Mouse (Mus musculus) forebrain, embryonic 14.5 days (tissue): ENCODE data around the gene Hyal3. TPM values are rescaled to one million over a fixed set of nuclear protein-coding genes. Genes with fewer than 3 reads are reported as not detected.
A peak's percentile ranks its signal among the peaks of the same experiment; 100 is the strongest.
"Not testable (repeated sequence)": the region's sequence is repeated elsewhere in the genome, so short reads cannot be mapped to it uniquely, and the experiment has no call there.

Source experiments
- ATAC-seq: fragments of 200-750 bp; cut with Nextera tagmentation; 2 replicates; pipeline ENCODE4 v1.8.0; 2017; ENCODE audit warnings: mild to moderate bottlenecking, moderate library complexity
- DNase-seq: peaks from one replicate; pipeline ENCODE4 v3.0.0-alpha.2; 2015; ENCODE audit warnings: low spot score
- H3K27ac ChIP-seq: fragments of 300-500 bp; sonication (generic); 2 replicates; pipeline ENCODE4 v1.5.1; 2014; ENCODE audit warnings: low read depth, mild to moderate bottlenecking, control low read depth, low read length, moderate library complexity
- H3K27me3 ChIP-seq: fragments of 300-500 bp; sonication (generic); replicated peaks from 2 replicates; pipeline ENCODE4 v1.6.1; 2014; ENCODE audit warnings: low read length, control low read depth, mixed read lengths; ENCODE audit not compliant: control insufficient read depth, insufficient read depth
- H3K36me3 ChIP-seq: fragments of 300-500 bp; sonication (generic); 2 replicates; pipeline ENCODE4 v1.6.1; 2014; ENCODE audit warnings: low read length, control low read depth; ENCODE audit not compliant: control insufficient read depth, insufficient read depth
- H3K4me1 ChIP-seq: fragments of 300-500 bp; sonication (generic); 2 replicates; pipeline ENCODE4 v1.6.1; 2014; ENCODE audit warnings: antibody characterized with exemption, low read length, control low read depth; ENCODE audit not compliant: control insufficient read depth, insufficient read depth
- H3K4me2 ChIP-seq: fragments of 300-500 bp; sonication (generic); 2 replicates; pipeline ENCODE4 v1.6.1; 2014; ENCODE audit warnings: mild to moderate bottlenecking, control low read depth, low read length
- H3K4me3 ChIP-seq: fragments of 300-500 bp; sonication (generic); 2 replicates; pipeline ENCODE4 v1.5.1; 2014; ENCODE audit warnings: low read depth, low read length, control low read depth
- H3K9ac ChIP-seq: fragments of 300-500 bp; sonication (generic); 2 replicates; pipeline ENCODE4 v1.6.1; 2014; ENCODE audit warnings: mild to moderate bottlenecking, low read length, control low read depth, moderate library complexity
- H3K9me3 ChIP-seq: fragments of 300-500 bp; sonication (generic); replicated peaks from 2 replicates; pipeline ENCODE4 v1.6.1; 2016; ENCODE audit warnings: low read length, control low read depth, mixed read lengths; ENCODE audit not compliant: control insufficient read depth
- WGBS: fragments of 180-500 bp; shearing (Covaris S2); extraction: QIAGEN DNeasy Blood & Tissue Kit; methylation state at CpG from one replicate; pipeline ENCODE4 v1.1.7; 2014; 5-methylcytosine and 5-hydroxymethylcytosine counted together
- polyA plus RNA-seq: library from polyadenylated mRNA; unstranded; fragments of >200 nt; fragmentation: Nextera tagmentation; extraction: Ambion mirVana; gene quantifications from 2 replicates; pipeline ENCODE4 v1.2.1, GENCODE M21; 2014

Hyal3 gene
- polyA plus RNA-seq, 1 experiment from 2014 or later, result 1.0 TPM

DNA sequence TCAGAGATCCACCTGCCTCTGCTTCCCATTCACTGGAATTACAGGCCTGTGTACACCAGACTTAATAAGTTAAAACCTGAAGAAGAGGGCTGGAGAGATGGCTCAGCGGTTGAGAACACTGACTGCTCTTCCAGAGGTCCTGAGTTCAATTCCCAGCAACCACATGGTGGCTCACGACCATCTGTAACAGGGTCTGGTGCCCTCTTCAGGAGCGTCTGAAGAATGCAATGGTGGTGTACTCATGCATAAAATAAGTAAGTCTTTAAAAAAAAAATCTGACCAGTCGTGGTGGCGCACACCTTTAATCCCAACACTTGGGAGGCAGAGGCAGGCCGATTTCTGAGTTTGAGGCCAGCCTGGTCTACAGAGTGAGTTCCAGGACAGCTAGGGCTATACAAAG, 6.8 kb upstream of the Hyal3 start:
- H3K9me3 ChIP-seq, H3K4me3 ChIP-seq, H3K27me3 ChIP-seq, DNase-seq, H3K9ac ChIP-seq, H3K4me2 ChIP-seq, H3K27ac ChIP-seq, ATAC-seq: not testable (repeated sequence)
- WGBS, result 80% methylated on average over 6 of the region's 6 CpGs
- Histone ChIP-seq H3K4me1 (peaks cover 15% of the 10 kb centered on the region), H3K36me3 (peaks cover 39% of the 10 kb centered on the region)

DNA sequence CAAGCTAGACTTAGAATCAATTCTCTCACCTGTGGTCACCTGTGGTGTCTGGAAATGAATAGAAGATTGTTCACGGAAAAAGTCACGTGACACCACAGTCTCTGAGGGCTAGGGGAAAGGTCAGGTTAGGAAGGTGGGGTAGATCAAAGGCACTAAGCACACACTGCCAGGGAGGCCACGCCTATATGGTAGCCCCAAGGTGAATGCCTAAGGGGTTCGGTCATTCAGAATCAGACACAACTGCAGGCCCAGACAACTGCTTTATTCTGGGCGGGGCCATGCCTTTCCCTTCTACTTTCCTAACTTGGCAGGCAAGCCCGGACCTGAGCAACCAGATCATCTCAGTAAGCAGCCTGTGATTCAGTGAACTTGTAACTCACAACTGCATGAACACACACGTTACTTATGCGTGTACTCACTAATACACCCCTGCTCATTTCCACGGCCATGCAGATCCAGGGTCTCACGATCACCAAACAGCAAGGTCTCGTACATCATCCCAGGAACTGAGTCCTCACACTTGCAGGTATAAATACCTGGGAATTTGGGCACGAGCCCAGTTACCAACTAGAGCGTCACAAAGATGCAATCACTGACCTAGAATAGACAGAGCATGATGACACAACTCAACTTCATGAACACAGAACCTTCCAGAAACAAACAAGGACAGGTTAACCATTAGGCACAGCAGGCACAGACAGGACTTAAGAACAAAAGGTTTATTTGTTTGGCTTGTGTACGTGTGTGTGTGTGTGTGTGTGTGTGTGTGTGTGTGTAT, 4.8 kb upstream of the Hyal3 start:
- no peaks in the 10 kb centered on the region for H3K9me3 ChIP-seq
- 87% methylated on average over 14 of the region's 14 CpGs for WGBS
- peaks cover 13% of the 10 kb centered on the region for H3K4me1 ChIP-seq
- ATAC-seq, result no peak
- H3K4me2 ChIP-seq, result no peak overlapping the region
- no peaks in the 10 kb centered on the region for H3K27me3 ChIP-seq
- H3K27ac ChIP-seq, result no peak overlapping the region
- H3K9ac ChIP-seq, result no peak overlapping the region
- peaks cover 37% of the 10 kb centered on the region for H3K36me3 ChIP-seq
- no peak overlapping the region for H3K4me3 ChIP-seq
- no peak for DNase-seq

DNA sequence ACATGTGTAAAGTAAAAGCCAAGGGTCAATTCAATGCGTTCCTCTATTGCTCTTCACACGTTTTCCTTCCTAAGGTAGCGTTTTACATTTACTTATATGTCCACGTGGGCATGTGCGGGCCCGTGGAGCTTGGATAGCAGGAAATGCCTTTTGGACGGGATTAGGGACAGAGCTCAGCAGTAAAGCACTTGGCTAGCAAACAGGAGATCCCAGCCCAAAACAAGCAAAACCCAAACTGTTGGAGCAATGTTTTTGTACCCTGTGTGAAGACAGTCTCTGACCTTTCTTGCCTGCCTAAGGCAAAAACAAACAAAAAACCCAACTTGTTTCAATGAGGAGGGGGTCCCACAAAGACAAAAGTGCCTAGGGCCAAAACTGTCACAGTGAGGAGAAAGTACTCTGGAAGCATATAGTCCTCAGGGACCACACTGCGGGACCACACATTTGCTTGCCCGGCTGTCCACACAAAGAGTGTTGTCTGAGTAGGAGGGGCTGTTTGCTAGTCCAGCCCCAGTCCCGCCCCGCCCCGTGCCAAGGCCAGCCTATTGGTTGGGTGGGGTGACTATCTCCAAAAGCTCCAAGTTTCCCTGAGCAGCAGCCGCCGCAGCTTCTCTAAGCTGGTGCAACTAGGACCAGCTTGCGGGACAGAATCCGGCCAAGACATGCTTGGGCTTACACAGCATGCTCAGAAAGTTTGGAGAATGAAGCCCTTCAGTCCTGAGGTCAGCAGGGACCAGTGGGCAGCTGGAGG, 4.1 kb upstream of the Hyal3 start, which contains the start of gene Hyal1:
Gene Hyal1, plus strand, starts transcription at position 571 of the 751 bp plus-strand sequence.
- Histone ChIP-seq H3K4me3 (0 out of 2 replicates have a peak within 1 kb of the TSS, but pooled peaks have one; percentile 11), H3K27me3 (no peaks in the 10 kb centered on the region), H3K4me1 (peaks cover 13% of the 10 kb centered on the region), H3K9ac (peak within 1 kb of the TSS; percentile 38; the same call in 1 of the 2 replicates), H3K9me3 (no peaks in the 10 kb centered on the region), H3K4me2 (peak within 1 kb of the TSS; percentile 46), H3K27ac (peak within 1 kb of the TSS; percentile 58; the same call in 1 of the 2 replicates), H3K36me3 (peaks cover 29% of the 10 kb centered on the region)
- peak; percentile 69 for ATAC-seq
- DNase-seq, result peak; percentile 82
- WGBS, result 26% methylated on average over 16 of the region's 16 CpGs

DNA sequence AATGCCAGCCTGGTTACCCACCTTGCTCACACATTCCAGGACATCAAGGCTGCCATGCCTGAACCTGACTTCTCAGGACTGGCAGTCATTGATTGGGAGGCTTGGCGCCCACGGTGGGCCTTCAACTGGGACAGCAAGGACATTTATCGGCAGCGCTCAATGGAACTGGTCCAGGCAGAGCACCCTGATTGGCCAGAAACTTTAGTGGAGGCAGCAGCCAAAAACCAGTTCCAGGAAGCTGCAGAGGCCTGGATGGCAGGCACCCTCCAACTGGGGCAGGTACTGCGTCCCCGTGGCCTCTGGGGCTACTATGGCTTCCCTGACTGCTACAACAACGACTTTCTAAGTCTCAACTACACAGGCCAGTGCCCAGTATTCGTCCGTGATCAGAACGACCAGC, 2.7 kb upstream of the Hyal3 start:
- WGBS, result 93% methylated on average over 10 of the region's 10 CpGs
- Histone ChIP-seq H3K27ac (no peak overlapping the region), H3K27me3 (no peaks in the 10 kb centered on the region), H3K4me1 (peaks cover 13% of the 10 kb centered on the region), H3K4me3 (no peak overlapping the region), H3K4me2 (no peak overlapping the region), H3K9ac (no peak overlapping the region), H3K9me3 (no peaks in the 10 kb centered on the region), H3K36me3 (peaks cover 18% of the 10 kb centered on the region)
- DNase-seq, result no peak
- no peak for ATAC-seq

DNA sequence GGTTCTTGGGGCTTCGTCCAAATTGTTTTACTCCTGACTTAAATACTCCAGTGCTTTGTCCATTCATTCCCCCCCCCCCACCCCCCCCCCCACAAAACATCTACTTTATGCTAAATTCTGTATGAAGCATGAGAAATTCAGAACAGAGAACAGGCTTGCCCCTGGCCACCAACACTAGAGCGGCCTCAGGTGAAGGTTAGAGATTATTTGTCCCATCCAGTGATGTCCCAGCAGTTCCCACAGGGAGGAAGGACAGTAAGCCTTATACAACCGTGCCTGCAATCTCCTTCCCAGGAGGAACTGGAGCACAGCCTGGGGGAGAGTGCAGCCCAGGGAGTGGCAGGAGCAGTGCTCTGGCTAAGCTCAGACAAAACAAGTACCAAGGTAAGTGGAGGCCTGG, 2.0 kb upstream of the Hyal3 start, which contains the start of gene Naa80:
Gene Naa80, plus strand, starts transcription at position 301 of the 400 bp plus-strand sequence.
- WGBS, result 84% methylated on average over 3 of the region's 3 CpGs
- ATAC-seq (no peak), DNase-seq (no peak)
- 0 out of 2 replicates have a peak within 1 kb of the TSS, but pooled peaks have one; percentile 21 for H3K9ac ChIP-seq
- no peak within 1 kb of the TSS for H3K4me2 ChIP-seq
- no peaks in the 10 kb centered on the region for H3K27me3 ChIP-seq
- H3K4me3 ChIP-seq, result no peak within 1 kb of the TSS
- H3K4me1 ChIP-seq, result peaks cover 13% of the 10 kb centered on the region
- no peaks in the 10 kb centered on the region for H3K9me3 ChIP-seq
- peaks cover 17% of the 10 kb centered on the region for H3K36me3 ChIP-seq
- peak within 1 kb of the TSS; percentile 11; the same call in 1 of the 2 replicates for H3K27ac ChIP-seq

DNA sequence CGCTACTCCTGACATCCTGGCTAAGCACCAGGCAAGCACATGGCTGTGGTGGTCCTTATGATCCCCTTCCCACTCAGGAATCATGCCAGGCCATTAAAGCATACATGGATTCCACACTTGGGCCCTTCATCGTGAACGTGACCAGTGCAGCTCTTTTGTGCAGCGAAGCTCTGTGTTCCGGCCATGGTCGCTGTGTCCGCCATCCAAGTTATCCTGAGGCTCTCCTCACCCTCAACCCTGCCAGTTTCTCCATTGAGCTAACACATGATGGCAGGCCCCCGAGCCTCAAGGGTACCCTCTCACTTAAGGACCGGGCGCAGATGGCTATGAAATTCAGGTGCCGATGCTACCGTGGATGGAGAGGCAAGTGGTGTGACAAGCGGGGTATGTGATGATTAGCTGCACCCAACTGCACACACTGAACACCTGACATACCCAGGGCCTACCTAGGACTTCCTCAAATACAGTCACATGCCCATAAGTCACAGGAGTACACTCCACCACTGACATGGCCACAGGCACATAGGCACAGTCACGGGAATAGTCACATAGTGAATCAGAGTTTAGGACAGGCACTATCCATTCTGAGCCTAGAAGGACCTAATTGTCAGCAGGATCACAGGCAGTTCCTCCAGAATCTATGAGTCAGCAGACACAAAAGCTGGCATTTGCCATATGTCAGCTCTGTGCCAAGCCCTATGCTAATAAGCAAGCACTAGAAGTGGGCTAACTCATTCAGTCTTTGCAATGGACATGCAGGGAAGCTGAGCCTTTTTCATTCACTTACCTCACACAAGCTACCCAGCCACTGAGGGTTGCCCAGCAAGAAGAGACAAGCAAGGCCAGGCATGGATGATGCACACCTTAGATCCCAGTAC, 1.4 kb upstream of the Hyal3 start:
- H3K9me3 ChIP-seq, result no peaks in the 10 kb centered on the region
- 0 out of 2 replicates have a peak overlapping the region, but pooled peaks have one; percentile 21 for H3K9ac ChIP-seq
- H3K27ac ChIP-seq, result peak overlapping the region; percentile 11; the same call in 1 of the 2 replicates
- ATAC-seq (no peak), DNase-seq (peak; percentile 32)
- no peak overlapping the region for H3K4me2 ChIP-seq
- no peak overlapping the region for H3K4me3 ChIP-seq
- H3K4me1 ChIP-seq, result peaks cover 13% of the 10 kb centered on the region
- H3K36me3 ChIP-seq, result peaks cover 16% of the 10 kb centered on the region; the same call in 1 of the 2 replicates
- no peaks in the 10 kb centered on the region for H3K27me3 ChIP-seq
- WGBS, result 94% methylated on average over 14 of the region's 14 CpGs

DNA sequence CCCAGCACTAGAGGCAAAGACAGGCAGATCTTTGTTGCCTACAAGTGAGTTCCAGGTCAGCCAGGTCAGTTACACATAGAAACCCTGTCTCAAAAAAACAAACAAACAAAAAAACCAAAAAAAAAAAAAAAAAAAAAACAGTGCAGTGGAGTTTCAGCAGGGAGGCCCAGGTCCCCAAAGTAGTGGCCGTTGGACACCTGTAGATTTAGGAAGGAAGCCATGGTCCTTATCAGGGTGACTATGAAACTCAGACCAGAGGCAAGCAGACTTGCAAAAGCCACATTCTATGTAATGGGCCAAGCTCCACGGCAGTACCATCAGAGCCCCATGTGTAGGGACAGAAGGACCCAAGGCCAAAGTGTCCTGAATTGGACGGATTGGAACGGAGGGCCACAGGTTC, 966 bp downstream of the Hyal3 start:
- H3K4me1 ChIP-seq, result peaks cover 13% of the 10 kb centered on the region
- DNase-seq (no peak), ATAC-seq (no peak)
- H3K4me3 ChIP-seq, result peak overlapping the region; percentile 58
- no peaks in the 10 kb centered on the region for H3K9me3 ChIP-seq
- H3K4me2 ChIP-seq, result peak overlapping the region; percentile 71
- peak overlapping the region; percentile 60 for H3K9ac ChIP-seq
- H3K27ac ChIP-seq, result no peak overlapping the region; the same call in 1 of the 2 replicates
- WGBS, result 76% methylated on average over 4 of the region's 4 CpGs
- no peaks in the 10 kb centered on the region for H3K27me3 ChIP-seq
- H3K36me3 ChIP-seq, result peaks cover 11% of the 10 kb centered on the region; the same call in 1 of the 2 replicates

DNA sequence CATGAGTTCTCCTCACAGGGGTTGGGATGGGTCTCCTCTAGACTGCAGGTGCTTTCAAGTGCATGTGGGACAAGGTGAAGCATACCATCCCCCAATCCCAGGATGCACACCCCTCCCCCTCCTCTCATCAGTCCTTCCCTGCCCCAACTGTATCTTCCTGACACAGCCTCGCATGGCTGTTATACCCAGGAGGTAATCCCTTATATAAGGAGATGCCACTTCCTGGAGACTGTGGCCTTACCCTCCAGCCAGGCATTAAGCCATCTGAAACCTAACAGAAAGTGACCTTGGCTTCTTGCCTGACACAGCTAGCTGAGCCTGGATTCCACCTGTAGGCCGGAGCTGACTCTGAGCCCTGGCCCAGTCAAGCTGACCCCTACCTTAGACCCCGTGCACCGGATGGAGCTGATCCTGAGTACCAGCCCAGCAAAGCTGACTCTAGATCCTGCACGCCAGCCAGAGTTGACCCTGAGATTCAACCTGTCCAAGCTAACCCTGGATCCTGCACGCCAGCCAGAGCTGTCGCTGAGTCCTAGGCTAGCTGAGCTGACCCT, 2.0 kb downstream of the Hyal3 start:
- no peak overlapping the region for H3K4me2 ChIP-seq
- no peak overlapping the region for H3K27ac ChIP-seq
- WGBS, result 89% methylated on average over 7 of the region's 7 CpGs
- H3K27me3 ChIP-seq, result no peaks in the 10 kb centered on the region
- no peak for ATAC-seq
- DNase-seq, result no peak
- no peaks in the 10 kb centered on the region for H3K9me3 ChIP-seq
- peaks cover 11% of the 10 kb centered on the region; the same call in 1 of the 2 replicates for H3K36me3 ChIP-seq
- no peak overlapping the region for H3K4me3 ChIP-seq
- H3K9ac ChIP-seq, result no peak overlapping the region
- peaks cover 13% of the 10 kb centered on the region for H3K4me1 ChIP-seq
